Mouse (Mus musculus): ENCODE measurements around the gene Gm14190.

GRCm38 (mm10) chr11:99644351-99644750 lies 46.2 kb downstream of the Gm14190 start:
- TF ChIP-seq CTCF (IDR thresholded peaks at IDR 0.05), result no peak
- TF ChIP-seq EP300 (IDR thresholded peaks at IDR 0.05), result no peak

Data from lung, postnatal 0 days (tissue).